Mouse (Mus musculus) CD4-positive naive resting alpha-beta T cell, adult 57 days (primary cell): ENCODE data around the gene Gm5624. TPM values are rescaled to one million over a fixed set of nuclear protein-coding genes. Genes with fewer than 3 reads are reported as not detected.

Experiments
- total RNA-seq: library from RNA; stranded (reverse); gene quantifications from one replicate; pipeline ENCODE4 v1.2.4, GENCODE M21; 2023

The Gm5624 gene
- not detected for total RNA-seq

GRCm38 (mm10) chr14:44627737-44628136 lies at the start of gene Gm5624:
Gene Gm5624, minus strand, starts transcription at chr14:44627938.

DNA sequence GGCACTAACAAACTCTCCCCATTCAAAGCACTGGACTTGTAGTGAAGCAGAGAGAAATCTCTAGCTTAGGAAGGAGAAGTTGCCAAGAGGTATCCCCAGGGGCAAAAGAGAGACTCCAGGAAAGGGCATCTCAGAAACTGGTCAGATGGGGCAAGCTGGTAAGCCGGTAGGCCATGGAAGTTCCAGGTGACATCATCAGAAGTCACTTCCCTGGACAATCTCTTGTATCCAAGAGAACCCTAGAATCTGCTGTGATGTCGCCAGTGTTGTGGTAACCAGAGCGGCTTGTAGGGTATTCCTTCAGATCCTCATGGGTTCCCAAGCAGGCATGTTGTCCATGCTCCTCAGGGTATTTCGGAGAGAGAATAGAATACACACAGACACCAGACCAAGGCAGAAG lies 44.9 kb downstream of the Gm5624 start, which contains the start of gene Gm8247:
Gm8247 (plus strand) TSS at position 301 of the 400 bp plus-strand sequence.

DNA sequence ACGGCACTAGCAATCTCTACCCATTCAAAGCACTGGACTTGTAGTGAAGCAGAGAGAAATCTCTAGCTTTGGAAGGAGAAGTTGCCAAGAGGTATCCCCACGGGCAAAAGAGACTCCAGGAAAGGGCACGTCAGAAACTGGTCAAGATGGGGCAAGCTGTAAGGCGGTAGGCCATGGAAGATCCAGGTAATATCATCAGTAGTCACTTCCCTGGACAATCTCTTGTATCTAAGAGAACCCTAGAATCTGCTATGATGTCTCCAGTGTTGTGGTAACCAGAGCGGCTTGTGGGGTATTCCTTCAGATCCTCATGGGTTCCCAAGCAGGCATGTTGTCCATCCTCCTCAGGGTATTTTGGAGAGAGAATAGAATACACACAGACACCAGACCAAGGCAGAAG lies 109.8 kb downstream of the Gm5624 start, which contains the start of gene Gm17093:
Gm17093 (plus strand) TSS at position 301 of the 400 bp plus-strand sequence.

Other genes with a start within 250 kb of the Gm5624 start
- gene Gm3371, start 217.2 kb downstream of the Gm5624 start, total RNA-seq, result not detected
- gene Gm8232, start 194.3 kb downstream of the Gm5624 start, total RNA-seq, result not detected
- not detected for gene BC061237, start 135.5 kb downstream of the Gm5624 start, total RNA-seq
- not detected for gene Gm17093, start 109.7 kb downstream of the Gm5624 start, total RNA-seq
- not detected for gene Gm8247, start 44.8 kb downstream of the Gm5624 start, total RNA-seq
- not detected for gene Gm8257, start 78.5 kb upstream of the Gm5624 start, total RNA-seq
- gene Gm8267, start 122.4 kb upstream of the Gm5624 start, total RNA-seq, result not detected
- gene Ptgdr, start 231.4 kb upstream of the Gm5624 start, total RNA-seq, result not detected